ENCODE assay signal across 7 mouse cellular contexts in genomic region chr12:47164736-47165135, GRCm38 (mm10).
A peak's percentile ranks its signal among the peaks of the same experiment; 100 is the strongest.
DNase-seq lines count a peak whose midpoint lies in the region; ATAC-seq lines count a peak whose summit lies in the region.

No protein-coding gene starts in this region.

- H3K27ac ChIP-seq in forebrain, embryonic 11.5 days (ENCODE audit: low read depth, low read length), result peak overlapping the region; percentile 52; the same call in 1 of the 2 replicates
- H3K27ac ChIP-seq in limb, embryonic 13.5 days, result no peak overlapping the region
- H3K27ac ChIP-seq in stomach, embryonic 15.5 days, result no peak overlapping the region

- H3K36me3 ChIP-seq in forebrain, embryonic 11.5 days (ENCODE audit: control insufficient read depth, insufficient read depth, low read length), result no peaks in the 10 kb centered on the region
- no peaks in the 10 kb centered on the region for H3K36me3 ChIP-seq in limb, embryonic 13.5 days
- no peaks in the 10 kb centered on the region for H3K36me3 ChIP-seq in stomach, embryonic 15.5 days

- WGBS in forebrain, embryonic 11.5 days, result 46% methylated on average over 8 of the region's 8 CpGs
- WGBS in limb, embryonic 13.5 days, result 67% methylated on average over 8 of the region's 8 CpGs
- WGBS in stomach, embryonic 15.5 days, result 55% methylated on average over 8 of the region's 8 CpGs

- H3K9me3 ChIP-seq in forebrain, embryonic 11.5 days (ENCODE audit: control insufficient read depth, low read length), result no peaks in the 10 kb centered on the region
- no peaks in the 10 kb centered on the region for H3K9me3 ChIP-seq in limb, embryonic 13.5 days
- no peaks in the 10 kb centered on the region for H3K9me3 ChIP-seq in stomach, embryonic 15.5 days

- peaks cover 6% of the 10 kb centered on the region; the same call in 1 of the 2 replicates for H3K4me1 ChIP-seq in forebrain, embryonic 11.5 days (replicated peaks; ENCODE audit: control insufficient read depth, insufficient read depth, low read length)
- peaks cover 6% of the 10 kb centered on the region; the same call in 1 of the 2 replicates for H3K4me1 ChIP-seq in limb, embryonic 13.5 days
- no peaks in the 10 kb centered on the region for H3K4me1 ChIP-seq in stomach, embryonic 15.5 days

- no peak overlapping the region; the same call in 1 of the 2 replicates for H3K4me3 ChIP-seq in forebrain, embryonic 11.5 days (ENCODE audit: low read depth, low read length)
- H3K4me3 ChIP-seq in limb, embryonic 13.5 days, result peak overlapping the region; percentile 12; the same call in 1 of the 2 replicates
- H3K4me3 ChIP-seq in stomach, embryonic 15.5 days (replicated peaks), result no peak overlapping the region

- H3K4me2 ChIP-seq in forebrain, embryonic 11.5 days (ENCODE audit: low read depth, low read length, severe bottlenecking), result peak overlapping the region; percentile 41
- H3K4me2 ChIP-seq in limb, embryonic 13.5 days (replicated peaks), result peak overlapping the region; percentile 45
- H3K4me2 ChIP-seq in stomach, embryonic 15.5 days, result peak overlapping the region; percentile 35

- no peaks in the 10 kb centered on the region for H3K27me3 ChIP-seq in forebrain, embryonic 11.5 days (ENCODE audit: control insufficient read depth, insufficient read depth, low read length)
- H3K27me3 ChIP-seq in limb, embryonic 13.5 days, result 0 out of 2 replicates have a peak, but pooled peaks cover 2% of the 10 kb centered on the region
- no peaks in the 10 kb centered on the region for H3K27me3 ChIP-seq in stomach, embryonic 15.5 days (replicated peaks)

- ATAC-seq in forebrain, embryonic 11.5 days (replicated peaks; ENCODE audit: low FRiP score), result peak; percentile 45
- no peak for ATAC-seq in limb, embryonic 13.5 days (ENCODE audit: low FRiP score, low read depth)
- ATAC-seq in stomach, embryonic 15.5 days (ENCODE audit: insufficient read depth, low FRiP score, low read depth), result no peak

- no peak overlapping the region for H3K9ac ChIP-seq in forebrain, embryonic 11.5 days (ENCODE audit: low read length)
- no peak overlapping the region for H3K9ac ChIP-seq in limb, embryonic 13.5 days
- H3K9ac ChIP-seq in stomach, embryonic 15.5 days, result no peak overlapping the region

- DNase-seq in ovary, postnatal 36 days (ENCODE audit: low spot score), result peak; percentile 3
- no peak for DNase-seq in ovary, postnatal 14 days (ENCODE audit: low spot score)
- no peak for DNase-seq in forebrain, embryonic 11.5 days (ENCODE audit: low spot score)
- DNase-seq in c-Kit-positive CD71-positive TER-119-positive erythroid progenitor cells, embryonic 14.5 days (ENCODE audit: low spot score), result no peak
- no peak for DNase-seq in gastrocnemius, adult 8-10 months (ENCODE audit: low spot score in 2 of 2)
